Mouse (Mus musculus): ENCODE measurements around the gene Prkch. TPM values are rescaled to one million over a fixed set of nuclear protein-coding genes. Genes with fewer than 3 reads are reported as not detected.

The Prkch gene
- polyA plus RNA-seq, 1 experiment = 43.1 TPM

DNA sequence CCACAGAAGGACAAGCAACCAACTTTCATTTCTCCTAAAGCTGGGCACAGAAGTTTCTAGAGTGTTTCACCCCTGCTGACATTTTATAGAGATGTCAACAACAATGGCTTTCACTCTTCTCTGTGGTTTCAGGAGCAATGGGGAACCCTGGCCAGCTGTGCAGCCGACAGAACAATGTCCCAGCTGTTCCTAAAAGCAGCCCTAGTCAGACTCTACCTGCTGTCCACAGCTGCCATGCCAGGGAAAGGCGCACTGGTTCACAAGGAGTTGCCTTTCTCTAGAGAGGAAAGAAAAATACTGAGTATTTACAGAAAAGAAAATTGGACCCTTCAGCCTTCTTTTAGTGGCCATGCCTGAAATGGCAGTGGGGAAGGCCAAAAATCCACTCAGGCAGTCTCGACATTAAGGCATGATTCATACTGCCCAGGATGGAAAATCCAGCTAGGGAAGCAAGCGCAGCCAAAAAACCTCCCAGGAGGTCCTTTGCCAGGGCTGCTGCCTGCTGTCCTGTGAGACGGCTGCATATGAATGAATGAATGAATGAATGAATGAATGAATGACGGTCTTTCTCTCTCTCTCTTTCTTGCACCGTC lies 190.3 kb downstream of the Prkch start:
- H3K36me3 ChIP-seq (ENCODE audit: control insufficient read depth, insufficient read depth, low read length) = peaks cover 18% of the 10 kb centered on the region
- H3K27ac ChIP-seq (ENCODE audit: control insufficient read depth, insufficient read depth, low read length) = no peak overlapping the region
- peaks cover 9% of the 10 kb centered on the region for H3K4me1 ChIP-seq (replicated peaks; ENCODE audit: control insufficient read depth, insufficient read depth, low read length)
- no peaks in the 10 kb centered on the region for H3K27me3 ChIP-seq (ENCODE audit: control insufficient read depth, insufficient read depth, low read length)
- no peak overlapping the region for H3K4me3 ChIP-seq (ENCODE audit: control insufficient read depth, insufficient read depth, low read length)
- 92% methylated on average over 7 of the region's 7 CpGs for WGBS
- DNase-seq = no peak
- TF ChIP-seq CTCF (IDR thresholded peaks at IDR 0.05; ENCODE audit: borderline replicate concordance, control insufficient read depth, extremely low read depth, insufficient read depth, low read length, poor library complexity) = no peak
- no peak for TF ChIP-seq POLR2A (IDR thresholded peaks at IDR 0.05; ENCODE audit: control insufficient read depth, extremely low read depth, insufficient read depth, low read length, poor library complexity)

DNA sequence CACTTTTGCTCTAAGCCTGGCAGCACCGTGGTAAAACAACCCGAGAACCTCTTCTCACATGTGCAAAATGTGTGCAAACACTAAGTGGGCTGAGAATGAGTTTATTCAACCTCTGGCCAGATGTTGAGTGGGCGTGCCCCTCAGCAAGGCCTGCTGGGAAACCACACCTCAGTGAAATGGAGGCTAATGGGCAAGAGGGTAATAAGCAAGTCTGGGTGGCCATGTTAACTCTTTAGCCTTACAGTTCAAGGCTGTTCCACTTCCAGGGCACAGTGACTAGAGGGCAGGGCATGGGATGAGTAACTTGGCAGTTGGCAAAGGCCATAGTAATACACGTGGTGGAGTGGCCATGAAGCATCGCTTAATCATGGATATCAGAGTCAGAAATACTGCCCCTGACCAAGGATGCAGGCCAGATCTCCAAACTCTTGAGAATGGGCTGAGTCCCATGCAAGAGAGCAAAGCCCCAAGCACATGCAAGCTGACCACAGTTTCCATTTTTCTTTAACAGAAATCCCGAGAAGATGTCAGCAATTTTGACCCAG lies 191.9 kb downstream of the Prkch start:
- Histone ChIP-seq H3K27ac (ENCODE audit: control insufficient read depth, insufficient read depth, low read length) (no peak overlapping the region), H3K4me1 (replicated peaks; ENCODE audit: control insufficient read depth, insufficient read depth, low read length) (peaks cover 11% of the 10 kb centered on the region), H3K4me3 (ENCODE audit: control insufficient read depth, insufficient read depth, low read length) (no peak overlapping the region), H3K36me3 (ENCODE audit: control insufficient read depth, insufficient read depth, low read length) (peaks cover 18% of the 10 kb centered on the region), H3K27me3 (ENCODE audit: control insufficient read depth, insufficient read depth, low read length) (no peaks in the 10 kb centered on the region)
- DNase-seq = no peak
- TF ChIP-seq CTCF (IDR thresholded peaks at IDR 0.05; ENCODE audit: borderline replicate concordance, control insufficient read depth, extremely low read depth, insufficient read depth, low read length, poor library complexity) (no peak), POLR2A (IDR thresholded peaks at IDR 0.05; ENCODE audit: control insufficient read depth, extremely low read depth, insufficient read depth, low read length, poor library complexity) (no peak)
- 92% methylated on average over 6 of the region's 6 CpGs for WGBS

DNA sequence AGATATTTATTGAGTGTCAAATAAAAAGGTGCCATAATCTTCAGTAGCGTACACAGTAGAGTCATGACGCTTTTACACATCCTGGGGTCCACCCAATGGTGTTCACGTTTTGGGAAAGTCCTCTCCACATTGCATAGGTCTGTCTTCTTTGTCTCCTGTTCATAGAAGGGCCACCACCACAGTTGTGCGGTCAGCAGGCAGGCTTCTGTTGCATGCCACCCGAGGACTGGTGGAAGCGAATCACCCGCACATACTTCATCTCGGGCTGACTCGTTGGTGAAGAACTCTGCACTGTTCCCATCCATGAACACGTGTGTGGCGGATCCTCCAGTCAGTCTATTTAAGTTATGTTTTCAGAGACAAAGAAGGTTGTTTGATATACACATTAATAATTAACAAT lies 193.1 kb downstream of the Prkch start:
- WGBS = 98% methylated on average over 11 of the region's 11 CpGs
- TF ChIP-seq CTCF (IDR thresholded peaks at IDR 0.05; ENCODE audit: borderline replicate concordance, control insufficient read depth, extremely low read depth, insufficient read depth, low read length, poor library complexity) = no peak
- no peak for TF ChIP-seq POLR2A (IDR thresholded peaks at IDR 0.05; ENCODE audit: control insufficient read depth, extremely low read depth, insufficient read depth, low read length, poor library complexity)
- H3K4me1 ChIP-seq (replicated peaks; ENCODE audit: control insufficient read depth, insufficient read depth, low read length) = peaks cover 11% of the 10 kb centered on the region

DNA sequence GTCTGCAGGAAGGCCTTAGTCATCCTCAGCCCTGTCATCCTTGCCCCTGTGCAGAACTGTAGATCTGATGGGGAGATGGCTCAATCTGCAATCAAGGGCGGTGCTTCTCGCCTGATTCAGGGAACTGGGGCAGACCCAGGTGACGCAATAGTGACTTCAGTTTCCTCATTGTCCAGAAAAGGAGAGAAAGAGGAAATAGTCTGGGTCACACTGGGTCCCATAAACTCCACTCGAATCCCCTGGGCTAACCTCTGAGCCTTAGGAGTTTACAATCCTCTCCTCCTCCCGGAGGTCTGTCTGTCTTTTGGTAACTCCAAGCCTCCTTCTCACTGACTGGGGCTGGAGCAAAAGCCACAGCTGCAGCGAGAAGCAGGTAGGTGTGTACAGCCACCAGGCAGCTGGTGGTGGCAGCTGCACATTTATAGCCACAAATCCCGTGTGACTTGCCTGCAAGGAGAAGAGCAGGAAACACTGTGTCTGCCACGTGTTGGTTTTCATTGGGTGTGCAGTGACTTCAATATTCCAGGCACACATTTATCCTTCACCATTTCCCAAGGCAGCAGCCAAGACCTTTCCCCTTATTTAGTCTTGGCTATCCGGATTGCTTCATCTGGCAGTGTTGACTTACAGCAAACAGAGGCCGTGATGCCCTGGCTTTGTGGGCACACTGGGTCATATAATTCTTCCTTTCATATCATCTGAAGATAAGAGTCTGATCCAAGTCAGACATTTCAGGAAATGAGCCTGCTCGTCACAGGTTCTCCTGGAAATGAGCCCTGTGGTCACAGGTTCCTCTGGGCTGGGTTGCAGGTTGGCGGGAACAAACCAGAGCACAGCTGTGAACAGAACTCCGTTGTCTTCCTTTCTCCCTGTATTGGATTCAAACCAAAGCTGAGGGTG lies 195.0 kb downstream of the Prkch start:
- Histone ChIP-seq H3K27ac (ENCODE audit: control insufficient read depth, insufficient read depth, low read length) (peak overlapping the region; percentile 87), H3K27me3 (ENCODE audit: control insufficient read depth, insufficient read depth, low read length) (no peaks in the 10 kb centered on the region), H3K4me3 (ENCODE audit: control insufficient read depth, insufficient read depth, low read length) (peak overlapping the region; percentile 17; the same call in 1 of the 2 replicates), H3K4me1 (replicated peaks; ENCODE audit: control insufficient read depth, insufficient read depth, low read length) (peaks cover 11% of the 10 kb centered on the region), H3K36me3 (ENCODE audit: control insufficient read depth, insufficient read depth, low read length) (peaks cover 18% of the 10 kb centered on the region)
- DNase-seq = peak; percentile 57
- TF ChIP-seq POLR2A (IDR thresholded peaks at IDR 0.05; ENCODE audit: control insufficient read depth, extremely low read depth, insufficient read depth, low read length, poor library complexity) (no peak), CTCF (IDR thresholded peaks at IDR 0.05; ENCODE audit: borderline replicate concordance, control insufficient read depth, extremely low read depth, insufficient read depth, low read length, poor library complexity) (no peak)
- 17% methylated on average over 13 of the region's 13 CpGs for WGBS

More for the DNA sequence above, 193.1 kb downstream of the Prkch start:
- Histone ChIP-seq H3K27me3 (ENCODE audit: control insufficient read depth, insufficient read depth, low read length) (no peaks in the 10 kb centered on the region), H3K36me3 (ENCODE audit: control insufficient read depth, insufficient read depth, low read length) (peaks cover 18% of the 10 kb centered on the region), H3K27ac (ENCODE audit: control insufficient read depth, insufficient read depth, low read length) (no peak overlapping the region), H3K4me3 (ENCODE audit: control insufficient read depth, insufficient read depth, low read length) (no peak overlapping the region)
- no peak for DNase-seq

DNA sequence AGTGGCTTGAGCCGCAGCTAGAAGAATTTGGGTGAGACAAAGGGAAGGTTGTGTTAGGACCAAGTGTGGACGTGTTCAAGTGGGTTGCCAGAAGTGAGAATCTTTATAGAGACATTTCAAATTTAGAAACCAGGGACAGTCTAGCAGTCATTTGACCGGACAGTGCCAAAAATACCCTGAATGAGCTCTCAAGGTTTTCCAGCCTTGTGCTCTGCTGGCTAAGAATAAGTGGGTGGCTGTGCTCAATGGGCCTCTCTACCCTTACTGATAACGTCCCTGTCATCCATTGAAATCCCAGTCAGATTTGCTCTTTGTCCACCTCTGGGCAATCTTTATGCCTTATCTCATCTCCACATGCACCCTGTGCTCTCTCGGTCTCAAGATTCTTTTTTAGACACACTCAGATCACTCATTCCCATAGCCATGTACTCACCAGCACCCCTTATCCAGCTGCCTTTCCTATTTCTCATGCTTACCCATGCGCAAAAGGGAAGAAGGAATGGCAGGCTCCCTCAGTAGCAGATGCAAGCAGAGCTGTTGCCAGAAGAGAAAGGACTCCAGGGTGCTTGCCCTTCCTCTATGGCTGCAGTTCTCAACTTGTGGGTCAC lies 196.9 kb downstream of the Prkch start:
- Histone ChIP-seq H3K27ac (ENCODE audit: control insufficient read depth, insufficient read depth, low read length) (no peak overlapping the region), H3K4me3 (ENCODE audit: control insufficient read depth, insufficient read depth, low read length) (no peak overlapping the region), H3K4me1 (replicated peaks; ENCODE audit: control insufficient read depth, insufficient read depth, low read length) (peaks cover 11% of the 10 kb centered on the region), H3K27me3 (ENCODE audit: control insufficient read depth, insufficient read depth, low read length) (no peaks in the 10 kb centered on the region), H3K36me3 (ENCODE audit: control insufficient read depth, insufficient read depth, low read length) (peaks cover 11% of the 10 kb centered on the region)
- TF ChIP-seq POLR2A (IDR thresholded peaks at IDR 0.05; ENCODE audit: control insufficient read depth, extremely low read depth, insufficient read depth, low read length, poor library complexity) (no peak), CTCF (IDR thresholded peaks at IDR 0.05; ENCODE audit: borderline replicate concordance, control insufficient read depth, extremely low read depth, insufficient read depth, low read length, poor library complexity) (no peak)
- WGBS = 95% methylated on average over 6 of the region's 6 CpGs
- no peak for DNase-seq

DNA sequence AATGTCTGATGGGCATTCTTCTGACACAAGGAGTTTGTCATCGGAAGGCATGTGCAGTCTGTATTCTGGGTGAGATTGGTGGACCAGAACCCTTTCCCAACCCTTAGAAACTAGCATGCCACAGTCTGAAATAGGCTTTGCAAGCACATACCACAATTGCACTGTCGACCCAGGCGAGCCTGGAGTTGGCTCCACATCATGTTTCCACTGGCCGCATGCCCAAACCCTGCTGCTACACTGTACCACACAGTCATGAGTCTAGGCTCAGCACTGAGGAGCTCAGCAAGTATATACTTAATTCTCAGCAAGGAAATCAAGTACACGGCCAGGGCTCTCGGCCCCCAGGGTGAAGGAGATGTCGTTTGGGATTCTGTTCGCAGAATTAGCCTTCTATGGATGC lies 202.3 kb downstream of the Prkch start:
- H3K4me3 ChIP-seq (ENCODE audit: control insufficient read depth, insufficient read depth, low read length) = no peak overlapping the region
- WGBS = 92% methylated on average over 8 of the region's 8 CpGs
- no peak overlapping the region for H3K27ac ChIP-seq (ENCODE audit: control insufficient read depth, insufficient read depth, low read length)
- DNase-seq = no peak
- H3K36me3 ChIP-seq (ENCODE audit: control insufficient read depth, insufficient read depth, low read length) = no peaks in the 10 kb centered on the region
- no peaks in the 10 kb centered on the region for H3K4me1 ChIP-seq (replicated peaks; ENCODE audit: control insufficient read depth, insufficient read depth, low read length)
- H3K27me3 ChIP-seq (ENCODE audit: control insufficient read depth, insufficient read depth, low read length) = no peaks in the 10 kb centered on the region
- TF ChIP-seq CTCF (IDR thresholded peaks at IDR 0.05; ENCODE audit: borderline replicate concordance, control insufficient read depth, extremely low read depth, insufficient read depth, low read length, poor library complexity) = no peak
- no peak for TF ChIP-seq POLR2A (IDR thresholded peaks at IDR 0.05; ENCODE audit: control insufficient read depth, extremely low read depth, insufficient read depth, low read length, poor library complexity)

All from thymus, adult 2 months (tissue).